Mouse (Mus musculus): ENCODE data around the gene Parp12. TPM values are rescaled to one million over a fixed set of nuclear protein-coding genes. Genes with fewer than 3 reads are reported as not detected.
A peak's percentile ranks its signal among the peaks of the same experiment; 100 is the strongest.

Parp12 gene
- polyA plus RNA-seq, 1 experiment from 2014 or later, result 4.2 TPM

DNA sequence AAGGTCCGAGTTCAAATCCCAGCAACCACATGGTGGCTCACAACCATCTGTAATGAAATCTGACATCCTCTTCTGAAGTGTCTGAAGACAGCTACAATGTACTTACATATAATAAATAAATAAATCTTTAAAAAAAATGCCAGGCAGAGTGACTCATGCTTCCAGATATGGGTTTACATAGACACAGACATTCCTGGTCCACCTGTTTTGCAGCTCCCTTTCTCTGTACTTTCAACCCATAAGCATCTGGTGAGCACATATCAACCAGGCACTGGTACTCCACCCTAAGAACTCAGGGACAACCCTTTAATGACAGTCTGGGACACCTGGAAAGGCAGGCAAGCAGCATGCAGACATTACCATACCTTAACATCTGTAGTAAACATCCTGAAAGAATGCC, 2.7 kb downstream of the Parp12 start:
- Histone ChIP-seq H3K36me3 (ENCODE audit: control insufficient read depth, insufficient read depth, low read length) (no peaks in the 10 kb centered on the region), H3K27ac (ENCODE audit: low read depth, low read length) (no peak overlapping the region), H3K9ac (ENCODE audit: low read depth, low read length) (no peak overlapping the region), H3K9me3 (ENCODE audit: control insufficient read depth, low read length) (no peaks in the 10 kb centered on the region), H3K4me3 (ENCODE audit: low read depth, low read length) (no peak overlapping the region), H3K4me2 (replicated peaks; ENCODE audit: low read depth, low read length) (no peak overlapping the region), H3K4me1 (replicated peaks; ENCODE audit: control insufficient read depth, insufficient read depth, low read length) (no peaks in the 10 kb centered on the region), H3K27me3 (ENCODE audit: control insufficient read depth, insufficient read depth, low read length) (peaks cover 23% of the 10 kb centered on the region)
- 67% methylated on average over 1 of the region's 1 CpGs for WGBS
- ATAC-seq (ENCODE audit: low FRiP score) (no peak), DNase-seq (ENCODE audit: low spot score) (no peak)

DNA sequence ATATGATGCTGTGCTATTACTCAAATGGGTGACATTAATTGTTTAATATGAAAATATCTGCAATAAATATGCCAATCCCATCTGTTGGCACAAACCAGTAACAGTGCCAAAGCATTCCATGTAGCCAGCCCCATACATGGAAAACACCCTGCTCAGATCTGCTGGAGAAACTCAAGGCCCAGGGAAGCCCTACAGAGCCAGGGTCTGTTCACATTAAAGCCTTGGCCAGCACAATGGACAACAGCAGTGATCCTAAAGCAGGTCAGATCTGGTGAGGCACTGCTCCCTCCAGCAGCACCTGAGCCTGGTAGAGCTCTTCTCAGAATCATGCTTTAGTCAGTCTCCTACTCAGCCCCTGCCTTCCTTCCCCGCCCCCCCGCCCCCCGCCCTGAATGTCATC, 5.0 kb downstream of the Parp12 start:
- 96% methylated on average over 3 of the region's 3 CpGs for WGBS
- Histone ChIP-seq H3K4me1 (replicated peaks; ENCODE audit: control insufficient read depth, insufficient read depth, low read length) (no peaks in the 10 kb centered on the region), H3K4me3 (ENCODE audit: low read depth, low read length) (no peak overlapping the region), H3K9me3 (ENCODE audit: control insufficient read depth, low read length) (no peaks in the 10 kb centered on the region), H3K36me3 (ENCODE audit: control insufficient read depth, insufficient read depth, low read length) (no peaks in the 10 kb centered on the region), H3K4me2 (replicated peaks; ENCODE audit: low read depth, low read length) (no peak overlapping the region), H3K27me3 (ENCODE audit: control insufficient read depth, insufficient read depth, low read length) (peaks cover 16% of the 10 kb centered on the region), H3K9ac (ENCODE audit: low read depth, low read length) (no peak overlapping the region), H3K27ac (ENCODE audit: low read depth, low read length) (no peak overlapping the region)
- ATAC-seq (ENCODE audit: low FRiP score) (no peak), DNase-seq (ENCODE audit: low spot score) (no peak)

DNA sequence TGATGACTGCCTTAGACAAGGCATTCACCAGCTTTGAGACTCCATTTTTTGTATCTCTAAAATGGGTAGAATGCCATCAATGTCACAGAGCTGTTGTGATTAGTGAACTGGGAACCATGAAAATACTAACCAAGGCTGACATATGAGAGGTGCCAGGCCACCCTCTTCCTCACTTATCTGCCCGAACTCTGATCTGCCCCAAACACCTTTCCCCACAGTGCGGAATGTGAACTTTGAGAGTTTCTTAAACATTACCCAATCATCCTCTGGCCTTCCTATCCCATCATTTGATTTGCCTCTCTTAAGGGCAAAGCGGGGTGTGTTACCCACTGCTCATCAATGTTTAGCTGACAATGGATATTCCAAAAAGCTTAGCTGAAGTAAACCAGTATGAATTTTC, 5.4 kb downstream of the Parp12 start:
- Histone ChIP-seq H3K27me3 (ENCODE audit: control insufficient read depth, insufficient read depth, low read length) (peaks cover 12% of the 10 kb centered on the region), H3K27ac (ENCODE audit: low read depth, low read length) (no peak overlapping the region), H3K36me3 (ENCODE audit: control insufficient read depth, insufficient read depth, low read length) (no peaks in the 10 kb centered on the region), H3K4me3 (ENCODE audit: low read depth, low read length) (no peak overlapping the region), H3K9me3 (ENCODE audit: control insufficient read depth, low read length) (no peaks in the 10 kb centered on the region), H3K4me1 (replicated peaks; ENCODE audit: control insufficient read depth, insufficient read depth, low read length) (no peaks in the 10 kb centered on the region), H3K4me2 (replicated peaks; ENCODE audit: low read depth, low read length) (no peak overlapping the region), H3K9ac (ENCODE audit: low read depth, low read length) (no peak overlapping the region)
- no peak for DNase-seq (ENCODE audit: low spot score)
- no peak for ATAC-seq (ENCODE audit: low FRiP score)
- 90% methylated on average over 3 of the region's 3 CpGs for WGBS

DNA sequence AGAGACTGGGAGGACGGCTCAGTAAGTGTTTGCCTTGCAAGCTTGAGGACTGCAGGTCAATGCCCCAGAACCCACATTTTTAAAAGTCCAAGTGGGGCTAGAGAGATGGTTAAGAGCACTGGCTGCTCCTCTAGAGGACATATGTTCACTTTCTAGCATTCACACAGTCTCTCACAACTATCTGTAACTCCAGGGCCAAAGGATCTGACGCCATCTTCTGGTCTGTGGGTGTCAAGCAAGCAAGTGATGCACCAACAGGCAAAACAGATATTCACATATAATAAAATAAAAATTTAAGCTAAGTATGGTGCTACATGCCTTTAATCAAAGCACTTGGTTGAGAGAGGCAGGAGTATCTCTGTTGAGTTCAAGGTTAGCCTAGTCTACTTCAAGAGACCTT, 11.3 kb downstream of the Parp12 start:
- DNase-seq (ENCODE audit: low spot score), result no peak
- 53% methylated on average over 2 of the region's 2 CpGs for WGBS
- Histone ChIP-seq H3K4me3 (ENCODE audit: low read depth, low read length) (no peak overlapping the region), H3K27me3 (ENCODE audit: control insufficient read depth, insufficient read depth, low read length) (no peaks in the 10 kb centered on the region), H3K36me3 (ENCODE audit: control insufficient read depth, insufficient read depth, low read length) (no peaks in the 10 kb centered on the region), H3K9ac (ENCODE audit: low read depth, low read length) (no peak overlapping the region), H3K27ac (ENCODE audit: low read depth, low read length) (no peak overlapping the region), H3K9me3 (ENCODE audit: control insufficient read depth, low read length) (no peaks in the 10 kb centered on the region), H3K4me2 (replicated peaks; ENCODE audit: low read depth, low read length) (no peak overlapping the region), H3K4me1 (replicated peaks; ENCODE audit: control insufficient read depth, insufficient read depth, low read length) (no peaks in the 10 kb centered on the region)
- no peak for ATAC-seq (ENCODE audit: low FRiP score)

DNA sequence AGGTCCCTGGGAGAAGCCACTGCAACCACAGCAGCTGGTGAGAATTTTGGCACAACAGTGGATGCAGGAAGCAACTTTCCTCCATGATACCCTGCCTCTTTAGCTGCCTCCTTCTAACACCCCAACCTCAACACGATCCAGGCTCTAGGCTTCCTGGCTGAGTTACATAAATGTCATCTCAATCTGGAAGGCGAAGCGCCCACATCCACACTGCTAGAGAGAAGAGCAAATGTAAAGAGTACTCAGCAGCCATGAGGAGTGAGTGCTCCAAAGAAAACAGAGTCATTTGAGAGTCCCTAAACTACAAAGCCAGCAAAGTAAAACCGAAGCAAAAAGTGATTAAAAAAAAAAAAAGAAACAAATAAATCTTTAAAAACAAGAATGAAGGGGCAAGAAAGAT, 13.5 kb downstream of the Parp12 start:
- no peak overlapping the region for H3K9ac ChIP-seq (ENCODE audit: low read depth, low read length)
- WGBS, result 85% methylated on average over 4 of the region's 4 CpGs
- no peak for ATAC-seq (ENCODE audit: low FRiP score)
- H3K36me3 ChIP-seq (ENCODE audit: control insufficient read depth, insufficient read depth, low read length), result no peaks in the 10 kb centered on the region
- no peaks in the 10 kb centered on the region for H3K9me3 ChIP-seq (ENCODE audit: control insufficient read depth, low read length)
- no peaks in the 10 kb centered on the region for H3K27me3 ChIP-seq (ENCODE audit: control insufficient read depth, insufficient read depth, low read length)
- no peak for DNase-seq (ENCODE audit: low spot score)
- H3K4me1 ChIP-seq (replicated peaks; ENCODE audit: control insufficient read depth, insufficient read depth, low read length), result no peaks in the 10 kb centered on the region
- no peak overlapping the region for H3K4me3 ChIP-seq (ENCODE audit: low read depth, low read length)
- no peak overlapping the region for H3K27ac ChIP-seq (ENCODE audit: low read depth, low read length)
- H3K4me2 ChIP-seq (replicated peaks; ENCODE audit: low read depth, low read length), result no peak overlapping the region

DNA sequence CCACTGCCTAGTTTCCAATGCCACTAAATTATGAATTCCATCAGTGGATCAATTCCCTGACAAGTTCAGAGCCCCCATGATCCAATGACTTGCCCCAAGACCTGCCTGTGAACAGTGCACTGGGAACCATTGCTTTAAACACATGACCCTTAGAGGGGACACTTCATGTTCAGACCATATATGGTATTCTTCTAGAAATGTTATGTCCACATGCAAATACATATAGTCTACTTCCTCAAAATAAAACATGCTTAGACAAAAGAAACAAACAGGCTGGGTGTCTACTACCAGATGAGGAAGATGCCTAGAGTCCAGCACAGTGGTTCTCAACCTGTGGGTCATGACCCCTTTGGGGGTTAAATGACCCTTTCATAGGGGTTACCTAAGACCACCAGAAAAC, 41.7 kb downstream of the Parp12 start:
- Histone ChIP-seq H3K4me3 (ENCODE audit: low read depth, low read length) (no peak overlapping the region), H3K36me3 (ENCODE audit: control insufficient read depth, insufficient read depth, low read length) (no peaks in the 10 kb centered on the region), H3K4me2 (replicated peaks; ENCODE audit: low read depth, low read length) (no peak overlapping the region), H3K9me3 (ENCODE audit: control insufficient read depth, low read length) (no peaks in the 10 kb centered on the region), H3K27ac (ENCODE audit: low read depth, low read length) (no peak overlapping the region), H3K9ac (ENCODE audit: low read depth, low read length) (no peak overlapping the region), H3K4me1 (replicated peaks; ENCODE audit: control insufficient read depth, insufficient read depth, low read length) (no peaks in the 10 kb centered on the region), H3K27me3 (ENCODE audit: control insufficient read depth, insufficient read depth, low read length) (no peaks in the 10 kb centered on the region)
- ATAC-seq (ENCODE audit: low FRiP score) (no peak), DNase-seq (ENCODE audit: low spot score) (no peak)

DNA sequence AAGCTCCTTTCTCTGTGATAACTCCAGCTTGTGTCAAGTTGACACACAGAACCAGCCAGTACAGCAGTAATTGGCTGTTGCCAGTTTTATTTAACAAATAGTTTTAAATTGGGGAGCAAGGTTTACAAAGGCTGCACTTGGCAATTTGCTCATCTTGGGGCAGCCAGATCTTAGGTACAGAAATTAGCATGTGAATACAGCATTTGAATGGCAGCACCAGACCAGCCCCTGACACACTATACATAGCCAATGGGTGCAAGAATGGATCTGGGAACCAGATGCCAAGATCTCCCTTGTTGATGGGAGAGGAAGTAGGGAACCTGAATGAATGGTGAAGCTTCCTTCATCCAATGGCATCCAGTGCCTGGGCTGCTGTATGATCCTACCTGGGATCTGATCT, 44.0 kb downstream of the Parp12 start:
- Histone ChIP-seq H3K9me3 (ENCODE audit: control insufficient read depth, low read length) (no peaks in the 10 kb centered on the region), H3K27me3 (ENCODE audit: control insufficient read depth, insufficient read depth, low read length) (no peaks in the 10 kb centered on the region), H3K36me3 (ENCODE audit: control insufficient read depth, insufficient read depth, low read length) (no peaks in the 10 kb centered on the region), H3K4me3 (ENCODE audit: low read depth, low read length) (no peak overlapping the region), H3K27ac (ENCODE audit: low read depth, low read length) (no peak overlapping the region), H3K4me1 (replicated peaks; ENCODE audit: control insufficient read depth, insufficient read depth, low read length) (no peaks in the 10 kb centered on the region), H3K4me2 (replicated peaks; ENCODE audit: low read depth, low read length) (no peak overlapping the region), H3K9ac (ENCODE audit: low read depth, low read length) (no peak overlapping the region)
- no peak for DNase-seq (ENCODE audit: low spot score)
- no peak for ATAC-seq (ENCODE audit: low FRiP score)

DNA sequence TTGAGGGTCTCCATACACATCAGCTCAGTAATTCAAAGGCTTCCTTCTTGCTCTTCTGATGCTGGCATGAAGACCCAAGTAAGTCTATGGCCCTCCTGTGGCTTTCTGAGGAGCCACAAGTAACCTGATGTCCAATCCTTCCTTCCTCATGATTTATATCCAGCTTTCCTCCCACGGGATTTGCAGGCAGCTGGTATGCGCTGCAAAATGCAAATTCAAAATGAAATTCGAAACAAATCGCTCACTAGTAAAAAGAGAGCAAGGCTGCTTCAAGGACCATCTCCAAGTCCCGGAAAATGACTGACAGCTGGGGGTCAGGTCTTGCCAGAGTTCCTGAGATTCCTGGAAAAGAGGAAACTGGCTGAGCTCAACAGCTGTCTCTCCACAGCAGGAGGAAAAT, 45.5 kb downstream of the Parp12 start:
- ATAC-seq (ENCODE audit: low FRiP score), result no peak
- Histone ChIP-seq H3K36me3 (ENCODE audit: control insufficient read depth, insufficient read depth, low read length) (no peaks in the 10 kb centered on the region), H3K9ac (ENCODE audit: low read depth, low read length) (no peak overlapping the region), H3K4me1 (replicated peaks; ENCODE audit: control insufficient read depth, insufficient read depth, low read length) (no peaks in the 10 kb centered on the region), H3K27me3 (ENCODE audit: control insufficient read depth, insufficient read depth, low read length) (no peaks in the 10 kb centered on the region), H3K27ac (ENCODE audit: low read depth, low read length) (no peak overlapping the region), H3K4me2 (replicated peaks; ENCODE audit: low read depth, low read length) (no peak overlapping the region), H3K9me3 (ENCODE audit: control insufficient read depth, low read length) (no peaks in the 10 kb centered on the region), H3K4me3 (ENCODE audit: low read depth, low read length) (no peak overlapping the region)
- WGBS, result 57% methylated on average over 5 of the region's 5 CpGs
- DNase-seq (ENCODE audit: low spot score), result peak; percentile 14

DNA sequence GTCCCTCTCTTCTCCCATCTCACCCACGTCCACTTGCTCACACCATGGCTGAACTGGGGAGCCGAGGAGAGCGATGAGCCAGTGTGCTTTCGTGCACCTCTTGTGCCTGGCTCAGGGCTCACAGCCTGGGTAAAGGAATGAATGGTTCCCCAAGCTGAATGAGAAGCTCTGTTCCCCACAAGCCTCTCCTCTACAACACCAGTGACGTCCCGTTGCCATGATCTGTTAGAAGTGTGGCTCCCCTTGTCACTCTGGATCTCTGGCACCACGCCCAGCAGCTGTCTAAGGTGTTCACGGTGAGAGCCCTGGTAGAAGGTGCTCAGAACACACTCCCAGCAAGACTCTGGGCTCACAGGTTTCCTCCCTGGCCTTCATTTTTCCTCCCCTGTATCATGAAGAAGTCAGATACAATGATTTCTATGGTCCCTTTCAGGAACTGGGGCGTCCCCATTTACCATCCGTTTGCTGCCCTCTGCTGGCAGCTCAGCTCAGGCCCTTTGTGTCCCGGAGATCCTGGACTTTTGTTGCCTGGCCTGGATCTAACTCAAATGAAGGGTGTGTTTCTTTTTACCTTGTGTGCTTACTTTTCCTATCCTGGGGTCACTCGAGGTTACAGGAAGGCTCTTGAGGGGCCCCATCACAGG, 51.1 kb downstream of the Parp12 start:
- no peaks in the 10 kb centered on the region for H3K4me1 ChIP-seq (replicated peaks; ENCODE audit: control insufficient read depth, insufficient read depth, low read length)
- H3K4me3 ChIP-seq (ENCODE audit: low read depth, low read length), result no peak overlapping the region
- no peak overlapping the region for H3K9ac ChIP-seq (ENCODE audit: low read depth, low read length)
- H3K27me3 ChIP-seq (ENCODE audit: control insufficient read depth, insufficient read depth, low read length), result no peaks in the 10 kb centered on the region
- H3K9me3 ChIP-seq (ENCODE audit: control insufficient read depth, low read length), result no peaks in the 10 kb centered on the region
- H3K27ac ChIP-seq (ENCODE audit: low read depth, low read length), result no peak overlapping the region
- H3K36me3 ChIP-seq (ENCODE audit: control insufficient read depth, insufficient read depth, low read length), result no peaks in the 10 kb centered on the region
- H3K4me2 ChIP-seq (replicated peaks; ENCODE audit: low read depth, low read length), result no peak overlapping the region
- 52% methylated on average over 12 of the region's 12 CpGs for WGBS
- DNase-seq (ENCODE audit: low spot score) (peak; percentile 94), ATAC-seq (ENCODE audit: low FRiP score) (peak; percentile 73)
